Mouse (Mus musculus): ENCODE results near the gene Plbd2. TPM values are rescaled to one million over a fixed set of nuclear protein-coding genes. Genes with fewer than 3 reads are reported as not detected.

The Plbd2 gene
- total RNA-seq, 2 experiments from 2014 or later, result 2.0 to 2.1 TPM

DNA sequence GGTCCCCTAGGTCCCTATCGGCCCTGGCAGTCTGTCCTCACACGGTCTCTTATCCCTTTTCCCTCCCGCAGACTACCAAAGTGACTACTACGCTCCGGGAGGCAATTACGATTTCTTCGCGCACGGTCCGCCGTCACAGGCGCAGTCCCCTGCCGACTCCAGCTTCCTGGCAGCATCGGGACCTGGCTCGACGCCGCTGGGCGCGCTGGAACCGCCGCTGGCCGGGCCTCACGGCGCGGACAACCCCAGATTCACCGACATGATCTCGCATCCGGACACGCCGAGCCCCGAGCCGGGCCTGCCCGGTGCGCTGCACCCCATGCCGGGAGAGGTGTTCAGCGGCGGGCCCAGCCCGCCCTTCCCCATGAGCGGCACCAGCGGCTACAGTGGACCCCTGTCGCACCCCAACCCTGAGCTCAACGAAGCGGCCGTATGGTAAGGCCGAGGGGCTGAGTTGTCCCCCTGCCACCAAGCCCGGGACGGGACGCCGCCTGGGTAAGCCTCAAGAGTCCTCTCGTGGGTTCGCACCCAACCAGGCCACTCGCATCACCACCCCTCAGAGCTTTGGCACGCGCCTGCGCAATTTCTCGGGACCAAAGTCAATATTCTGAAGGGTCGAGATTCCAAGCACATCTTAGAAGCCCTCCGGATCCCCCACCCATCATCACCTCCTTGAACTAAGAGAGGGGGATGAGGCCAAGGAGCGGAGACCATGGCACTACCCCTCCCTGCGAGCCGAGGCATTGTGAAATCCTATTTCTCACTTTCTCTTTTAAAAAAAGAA is 63.3 kb downstream of the Plbd2 start:
- no peak for ATAC-seq (replicated peaks; ENCODE audit: low FRiP score, poor library complexity, severe bottlenecking)

DNA sequence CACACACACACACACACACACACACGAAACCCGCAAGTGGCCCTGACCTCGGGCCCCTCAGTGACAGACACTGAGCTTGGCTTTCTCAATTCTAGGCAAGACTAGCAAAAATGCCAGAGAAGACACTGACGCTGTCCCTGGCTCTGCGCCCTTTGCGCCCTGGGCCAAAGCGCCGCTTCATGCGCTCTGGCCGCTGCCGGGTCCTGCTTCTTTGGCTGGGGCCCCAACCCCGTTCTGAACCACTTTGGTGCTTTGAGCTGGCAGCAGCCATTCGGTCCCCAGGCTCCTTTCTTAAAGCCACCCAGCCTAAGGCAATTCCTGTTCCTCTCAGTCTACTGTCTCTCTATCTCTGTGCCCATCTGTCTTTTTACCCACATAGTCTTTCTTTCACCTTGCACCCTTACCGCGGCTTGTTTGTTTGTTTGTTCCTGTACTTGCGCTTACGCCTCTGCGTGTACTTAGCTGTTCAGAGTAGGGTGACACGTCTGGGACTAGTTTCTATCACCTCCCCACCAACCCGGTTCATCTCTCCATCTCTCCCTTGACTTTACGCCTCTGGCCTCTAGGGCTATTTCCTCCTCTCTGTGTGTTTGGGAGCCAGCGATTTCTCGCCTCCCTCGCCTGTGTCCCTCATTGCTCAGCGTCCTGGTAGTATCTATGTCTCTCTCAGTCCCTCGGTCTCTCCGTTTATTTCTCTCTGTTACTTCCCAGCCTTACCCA is 64.3 kb downstream of the Plbd2 start:
- ATAC-seq (replicated peaks; ENCODE audit: low FRiP score, poor library complexity, severe bottlenecking), result no peak

DNA sequence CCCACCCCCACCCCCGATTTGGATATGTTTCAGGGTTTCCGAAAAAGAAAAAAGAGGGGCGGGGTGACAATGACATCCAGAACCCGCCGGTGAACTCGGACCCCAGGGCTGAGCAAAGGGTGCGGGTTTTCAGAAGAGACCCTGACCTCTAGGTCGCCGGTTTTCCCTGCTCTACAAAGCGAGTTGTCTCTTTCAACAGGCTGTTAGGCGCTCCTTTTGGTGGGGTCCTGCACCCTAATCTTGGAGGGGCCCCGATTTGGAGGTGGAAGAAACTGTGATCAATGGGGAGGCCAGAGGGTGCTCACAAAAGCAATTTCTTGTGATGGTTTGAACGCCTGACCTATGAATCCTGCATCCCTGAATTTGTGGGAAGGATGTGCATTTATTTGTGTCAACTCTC is 65.0 kb downstream of the Plbd2 start:
- ATAC-seq (replicated peaks; ENCODE audit: low FRiP score, poor library complexity, severe bottlenecking), result no peak

GRCm38 (mm10) chr5:120437986-120438385 is 65.4 kb downstream of the Plbd2 start:
- no peak for ATAC-seq (replicated peaks; ENCODE audit: low FRiP score, poor library complexity, severe bottlenecking)

DNA sequence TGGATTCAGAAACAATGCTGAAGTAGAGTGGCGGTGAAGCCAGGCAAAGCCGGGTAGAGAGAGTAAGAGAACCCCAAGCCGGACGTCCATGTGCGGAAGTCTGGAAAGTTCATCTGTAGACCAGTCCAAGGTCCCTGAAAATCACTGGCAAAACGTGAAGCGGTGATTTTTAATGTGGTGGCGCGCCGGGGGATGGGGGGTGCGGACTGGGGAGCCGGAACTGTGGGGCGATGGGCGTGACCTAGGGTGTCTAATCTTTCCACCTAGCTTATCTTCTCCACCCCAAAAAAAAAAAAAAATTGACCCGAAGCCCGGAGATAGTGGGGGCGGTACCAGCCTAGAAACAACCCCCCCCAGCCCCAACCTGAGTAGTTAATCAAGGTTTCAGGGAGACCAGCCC is 65.9 kb downstream of the Plbd2 start:
- no peak for ATAC-seq (replicated peaks; ENCODE audit: low FRiP score, poor library complexity, severe bottlenecking)

- no peak for ATAC-seq (replicated peaks; ENCODE audit: low FRiP score, poor library complexity, severe bottlenecking)
Measured at GRCm38 (mm10) chr5:120436885-120437495, 66.4 kb downstream of the Plbd2 start.

DNA sequence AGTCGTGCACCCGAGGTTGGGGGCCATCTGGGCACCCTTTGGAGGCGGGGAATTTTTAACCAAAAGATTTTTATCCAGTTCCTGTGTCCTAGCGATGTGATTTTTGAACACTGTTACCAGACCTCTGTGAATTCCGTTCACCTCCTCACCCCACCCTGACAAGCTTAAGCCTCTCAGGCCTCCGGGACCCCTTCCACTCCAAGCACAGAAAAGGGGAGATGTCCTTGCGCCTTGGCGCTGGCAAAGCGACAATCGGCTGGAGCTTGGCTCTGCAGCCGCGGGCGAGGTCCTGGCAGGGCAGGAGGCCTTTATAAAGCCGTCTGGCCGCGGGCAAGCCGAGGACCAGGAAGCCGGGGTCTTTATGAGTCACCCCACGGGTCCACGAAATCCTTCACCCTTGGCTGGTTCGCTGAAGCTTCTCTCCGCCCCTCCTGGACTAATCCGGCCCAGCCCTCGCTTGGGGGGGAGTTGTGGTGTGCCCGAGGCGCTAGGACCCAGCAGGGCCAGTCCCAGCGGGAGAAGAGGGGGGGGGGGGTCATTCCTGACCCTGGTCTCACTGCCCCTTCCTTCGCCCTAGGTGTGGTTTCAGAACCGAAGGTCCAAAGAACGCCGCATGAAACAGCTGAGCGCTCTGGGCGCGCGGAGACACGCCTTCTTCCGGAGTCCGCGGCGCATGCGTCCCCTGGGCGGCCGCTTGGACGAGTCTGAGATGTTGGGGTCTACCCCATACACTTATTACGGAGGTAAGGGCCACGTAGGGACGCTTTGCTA is 67.5 kb downstream of the Plbd2 start:
- no peak for ATAC-seq (replicated peaks; ENCODE audit: low FRiP score, poor library complexity, severe bottlenecking)

- ATAC-seq (replicated peaks; ENCODE audit: low FRiP score, poor library complexity, severe bottlenecking), result no peak
Measured at GRCm38 (mm10) chr5:120435006-120435681, 68.3 kb downstream of the Plbd2 start.

GRCm38 (mm10) chr5:120434231-120434735 is 69.1 kb downstream of the Plbd2 start:
- no peak for ATAC-seq (replicated peaks; ENCODE audit: low FRiP score, poor library complexity, severe bottlenecking)

Other genes starting within 250 kb of the Plbd2 start
- not detected in 2 replicates for gene Lhx5, start 71.9 kb downstream of the Plbd2 start, total RNA-seq (2015; ENCODE audit: low replicate concordance)
- not detected in 2 replicates for gene Lhx5, start 71.9 kb downstream of the Plbd2 start, total RNA-seq (2017; ENCODE audit: low replicate concordance)
- 4.2 TPM in 1 of 2 replicates, not detected in the other for gene Sdsl, start 30.8 kb downstream of the Plbd2 start, total RNA-seq (2015; ENCODE audit: low replicate concordance)
- 2.7 and 4.8 TPM in 2 replicates for gene Sdsl, start 30.8 kb downstream of the Plbd2 start, total RNA-seq (2017; ENCODE audit: low replicate concordance)
- not detected in 2 replicates for gene Sds, start 27.1 kb downstream of the Plbd2 start, total RNA-seq (2015; ENCODE audit: low replicate concordance)
- not detected in 2 replicates for gene Sds, start 27.1 kb downstream of the Plbd2 start, total RNA-seq (2017; ENCODE audit: low replicate concordance)
- 3.4 and 5.0 TPM in 2 replicates for gene Slc8b1, start 7.5 kb upstream of the Plbd2 start, total RNA-seq (2015; ENCODE audit: low replicate concordance)
- gene Slc8b1, start 7.5 kb upstream of the Plbd2 start, total RNA-seq (2017; ENCODE audit: low replicate concordance), result 3.0 and 6.7 TPM in 2 replicates
- gene Tpcn1, start 85.0 kb upstream of the Plbd2 start, total RNA-seq (2015; ENCODE audit: low replicate concordance), result 107 and 136 TPM in 2 replicates
- gene Tpcn1, start 85.0 kb upstream of the Plbd2 start, total RNA-seq (2017; ENCODE audit: low replicate concordance), result 57.0 and 72.9 TPM in 2 replicates
- gene Iqcd, start 85.4 kb upstream of the Plbd2 start, total RNA-seq (2015; ENCODE audit: low replicate concordance), result 2.5 TPM in 1 of 2 replicates, not detected in the other
- gene Iqcd, start 85.4 kb upstream of the Plbd2 start, total RNA-seq (2017; ENCODE audit: low replicate concordance), result 3.1 and 3.3 TPM in 2 replicates
- gene Rita1, start 109.0 kb upstream of the Plbd2 start, total RNA-seq (2015; ENCODE audit: low replicate concordance), result 0.72 TPM in 1 of 2 replicates, not detected in the other
- 3.9 TPM in 1 of 2 replicates, not detected in the other for gene Rita1, start 109.0 kb upstream of the Plbd2 start, total RNA-seq (2017; ENCODE audit: low replicate concordance)
- gene Ddx54, start 109.1 kb upstream of the Plbd2 start, total RNA-seq (2015; ENCODE audit: low replicate concordance), result 1.1 and 1.3 TPM in 2 replicates
- 6.4 and 8.1 TPM in 2 replicates for gene Ddx54, start 109.1 kb upstream of the Plbd2 start, total RNA-seq (2017; ENCODE audit: low replicate concordance)
- not detected in 2 replicates for gene Cfap73, start 130.6 kb upstream of the Plbd2 start, total RNA-seq (2015; ENCODE audit: low replicate concordance)
- gene Cfap73, start 130.6 kb upstream of the Plbd2 start, total RNA-seq (2017; ENCODE audit: low replicate concordance), result not detected in 2 replicates
- gene Rasal1, start 145.2 kb upstream of the Plbd2 start, total RNA-seq (2015; ENCODE audit: low replicate concordance), result 14.3 TPM in 1 of 2 replicates, not detected in the other
- gene Rasal1, start 145.2 kb upstream of the Plbd2 start, total RNA-seq (2017; ENCODE audit: low replicate concordance), result not detected in 2 replicates
- 7.5 TPM in 1 of 2 replicates, not detected in the other for gene Dtx1, start 208.3 kb upstream of the Plbd2 start, total RNA-seq (2015; ENCODE audit: low replicate concordance)
- gene Dtx1, start 208.3 kb upstream of the Plbd2 start, total RNA-seq (2017; ENCODE audit: low replicate concordance), result 0.39 and 0.61 TPM in 2 replicates
- gene Oas2, start 246.2 kb upstream of the Plbd2 start, total RNA-seq (2015; ENCODE audit: low replicate concordance), result 5.0 and 12.3 TPM in 2 replicates
- gene Oas2, start 246.2 kb upstream of the Plbd2 start, total RNA-seq (2017; ENCODE audit: low replicate concordance), result 3.5 TPM in 2 replicates